Mouse (Mus musculus): Measurements from ENCODE around the gene Slc41a2. TPM values are rescaled to one million over a fixed set of nuclear protein-coding genes. Genes with fewer than 3 reads are reported as not detected.

The Slc41a2 gene
- total and polyA plus RNA-seq, 3 experiments: 0.05 TPM; not detected in 2

- Histone ChIP-seq H3K27me3 (ENCODE audit: insufficient read depth, low read length) (peaks cover 16% of the 10 kb centered on the region), H3K9me3 (replicated peaks) (no peaks in the 10 kb centered on the region), H3K4me3 (ENCODE audit: low read depth, low read length) (no peak overlapping the region), H3K36me3 (replicated peaks) (no peaks in the 10 kb centered on the region), H3K4me1 (ENCODE audit: insufficient read depth, low read depth, low read length) (0 out of 2 replicates have a peak, but pooled peaks cover 2% of the 10 kb centered on the region)
- ATAC-seq (ENCODE audit: extremely low read depth, insufficient number of reproducible peaks, low FRiP score, poor library complexity, severe bottlenecking) (no peak), DNase-seq (ENCODE audit: low spot score) (no peak)
- TF ChIP-seq POLR2AphosphoS5 (IDR thresholded peaks at IDR 0.05; ENCODE audit: insufficient replicate concordance, low read depth, low read length) (no peak), GATA1 (IDR thresholded peaks at IDR 0.05; ENCODE audit: borderline replicate concordance, low read length) (no peak), GATA2 (IDR thresholded peaks at IDR 0.05; ENCODE audit: borderline replicate concordance, low read depth, low read length) (no peak)
Observed at GRCm38 (mm10) chr10:83324871-83325270, 12.8 kb downstream of the Slc41a2 start.

GRCm38 (mm10) chr10:83322551-83323100 is 15.1 kb downstream of the Slc41a2 start:
- no peak for DNase-seq (ENCODE audit: low spot score)
- no peak for ATAC-seq (ENCODE audit: extremely low read depth, insufficient number of reproducible peaks, low FRiP score, poor library complexity, severe bottlenecking)
- Histone ChIP-seq H3K4me1 (ENCODE audit: insufficient read depth, low read depth, low read length) (0 out of 2 replicates have a peak, but pooled peaks cover 2% of the 10 kb centered on the region), H3K4me3 (ENCODE audit: low read depth, low read length) (no peak overlapping the region), H3K9me3 (replicated peaks) (no peaks in the 10 kb centered on the region), H3K36me3 (replicated peaks) (no peaks in the 10 kb centered on the region), H3K27me3 (ENCODE audit: insufficient read depth, low read length) (peaks cover 20% of the 10 kb centered on the region)
- TF ChIP-seq CTCF (IDR thresholded peaks at IDR 0.05; ENCODE audit: low read depth, low read length) (no peak), POLR2AphosphoS5 (IDR thresholded peaks at IDR 0.05; ENCODE audit: insufficient replicate concordance, low read depth, low read length) (no peak), TAL1 (conservative IDR thresholded peaks at IDR 0.05; ENCODE audit: low read depth, low read length) (no peak), GATA2 (IDR thresholded peaks at IDR 0.05; ENCODE audit: borderline replicate concordance, low read depth, low read length) (no peak), GATA1 (IDR thresholded peaks at IDR 0.05; ENCODE audit: borderline replicate concordance, low read length) (no peak)

GRCm38 (mm10) chr10:83321528-83321927 is 16.2 kb downstream of the Slc41a2 start:
- Histone ChIP-seq H3K4me1 (ENCODE audit: insufficient read depth, low read depth, low read length) (0 out of 2 replicates have a peak, but pooled peaks cover 2% of the 10 kb centered on the region), H3K9me3 (replicated peaks) (no peaks in the 10 kb centered on the region), H3K27me3 (ENCODE audit: insufficient read depth, low read length) (peaks cover 19% of the 10 kb centered on the region), H3K4me3 (ENCODE audit: low read depth, low read length) (no peak overlapping the region), H3K36me3 (replicated peaks) (no peaks in the 10 kb centered on the region)
- ATAC-seq (ENCODE audit: extremely low read depth, insufficient number of reproducible peaks, low FRiP score, poor library complexity, severe bottlenecking): no peak
- no peak for DNase-seq (ENCODE audit: low spot score)
- no peak for TF ChIP-seq GATA2 (IDR thresholded peaks at IDR 0.05; ENCODE audit: borderline replicate concordance, low read depth, low read length)
- TF ChIP-seq POLR2AphosphoS5 (IDR thresholded peaks at IDR 0.05; ENCODE audit: insufficient replicate concordance, low read depth, low read length): no peak
- TF ChIP-seq GATA1 (IDR thresholded peaks at IDR 0.05; ENCODE audit: borderline replicate concordance, low read length): no peak

- Histone ChIP-seq H3K36me3 (replicated peaks) (no peaks in the 10 kb centered on the region), H3K27me3 (ENCODE audit: insufficient read depth, low read length) (peaks cover 20% of the 10 kb centered on the region), H3K9me3 (replicated peaks) (no peaks in the 10 kb centered on the region), H3K4me3 (ENCODE audit: low read depth, low read length) (no peak overlapping the region), H3K4me1 (ENCODE audit: insufficient read depth, low read depth, low read length) (0 out of 2 replicates have a peak, but pooled peaks cover 2% of the 10 kb centered on the region)
- DNase-seq (ENCODE audit: low spot score): no peak
- TF ChIP-seq POLR2AphosphoS5 (IDR thresholded peaks at IDR 0.05; ENCODE audit: insufficient replicate concordance, low read depth, low read length) (no peak), GATA2 (IDR thresholded peaks at IDR 0.05; ENCODE audit: borderline replicate concordance, low read depth, low read length) (no peak), TAL1 (conservative IDR thresholded peaks at IDR 0.05; ENCODE audit: low read depth, low read length) (no peak), GATA1 (IDR thresholded peaks at IDR 0.05; ENCODE audit: borderline replicate concordance, low read length) (no peak), CTCF (IDR thresholded peaks at IDR 0.05; ENCODE audit: low read depth, low read length) (no peak)
- no peak for ATAC-seq (ENCODE audit: extremely low read depth, insufficient number of reproducible peaks, low FRiP score, poor library complexity, severe bottlenecking)
Observed at GRCm38 (mm10) chr10:83320870-83321269, 16.8 kb downstream of the Slc41a2 start.

GRCm38 (mm10) chr10:83320396-83320795 is 17.3 kb downstream of the Slc41a2 start:
- no peak for ATAC-seq (ENCODE audit: extremely low read depth, insufficient number of reproducible peaks, low FRiP score, poor library complexity, severe bottlenecking)
- Histone ChIP-seq H3K9me3 (replicated peaks) (no peaks in the 10 kb centered on the region), H3K27me3 (ENCODE audit: insufficient read depth, low read length) (peaks cover 22% of the 10 kb centered on the region), H3K4me1 (ENCODE audit: insufficient read depth, low read depth, low read length) (0 out of 2 replicates have a peak, but pooled peaks cover 2% of the 10 kb centered on the region), H3K36me3 (replicated peaks) (no peaks in the 10 kb centered on the region), H3K4me3 (ENCODE audit: low read depth, low read length) (no peak overlapping the region)
- TF ChIP-seq TAL1 (conservative IDR thresholded peaks at IDR 0.05; ENCODE audit: low read depth, low read length): no peak
- no peak for TF ChIP-seq GATA1 (IDR thresholded peaks at IDR 0.05; ENCODE audit: borderline replicate concordance, low read length)
- DNase-seq (ENCODE audit: low spot score): no peak

DNA sequence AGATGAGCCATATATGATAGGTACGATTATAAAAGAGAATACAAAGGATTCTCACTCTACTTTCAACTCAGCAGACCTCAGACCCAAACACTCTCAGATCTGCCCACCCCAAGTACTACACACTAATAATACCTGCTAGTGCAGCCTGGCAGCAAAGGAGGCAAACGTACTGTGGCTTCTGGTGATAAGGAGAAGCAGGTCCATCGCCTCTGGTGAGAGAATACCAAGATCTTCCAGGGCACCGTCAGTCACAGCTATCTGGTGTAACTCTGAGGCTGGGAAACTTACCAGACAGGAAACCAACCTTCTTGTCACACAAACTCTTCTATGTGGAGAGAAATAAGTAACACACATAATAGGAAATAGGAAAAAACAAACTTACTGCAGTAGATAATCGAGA is 24.6 kb downstream of the Slc41a2 start:
- Histone ChIP-seq H3K4me3 (ENCODE audit: low read depth, low read length) (no peak overlapping the region), H3K4me1 (ENCODE audit: insufficient read depth, low read depth, low read length) (no peaks in the 10 kb centered on the region), H3K9me3 (replicated peaks) (peaks cover 4% of the 10 kb centered on the region; the same call in 1 of the 2 replicates), H3K27me3 (ENCODE audit: insufficient read depth, low read length) (peaks cover 15% of the 10 kb centered on the region; the same call in 1 of the 2 replicates), H3K36me3 (replicated peaks) (no peaks in the 10 kb centered on the region)
- TF ChIP-seq GATA1 (IDR thresholded peaks at IDR 0.05; ENCODE audit: borderline replicate concordance, low read length): no peak
- no peak for TF ChIP-seq CTCF (IDR thresholded peaks at IDR 0.05; ENCODE audit: low read depth, low read length)
- no peak for TF ChIP-seq TAL1 (conservative IDR thresholded peaks at IDR 0.05; ENCODE audit: low read depth, low read length)
- no peak for TF ChIP-seq POLR2AphosphoS5 (IDR thresholded peaks at IDR 0.05; ENCODE audit: insufficient replicate concordance, low read depth, low read length)
- no peak for TF ChIP-seq GATA2 (IDR thresholded peaks at IDR 0.05; ENCODE audit: borderline replicate concordance, low read depth, low read length)
- ATAC-seq (ENCODE audit: extremely low read depth, insufficient number of reproducible peaks, low FRiP score, poor library complexity, severe bottlenecking): no peak
- DNase-seq (ENCODE audit: low spot score): no peak
